ENCODE assay signal across 8 mouse cellular contexts in genomic region chr9:73103159-73103879, GRCm38 (mm10). TPM values are rescaled to one million over a fixed set of nuclear protein-coding genes. Genes with fewer than 3 reads are reported as not detected.
DNase-seq lines count a peak whose midpoint lies in the region; ATAC-seq and TF ChIP-seq lines count a peak whose summit lies in the region.

No protein-coding gene starts in this region.

- no peak for TF ChIP-seq POLR2A in lung, adult 2 months (IDR thresholded peaks at IDR 0.05; ENCODE audit: borderline replicate concordance, extremely low read depth, low read depth, low read length)
- no peak for TF ChIP-seq POLR2A in heart, adult 2 months (IDR thresholded peaks at IDR 0.05; ENCODE audit: insufficient read depth, low read depth, low read length)
- no peak for TF ChIP-seq POLR2A in olfactory bulb, adult 2 months (IDR thresholded peaks at IDR 0.05; ENCODE audit: insufficient read depth, low read depth, low read length)

- no peaks in the 10 kb centered on the region for H3K79me2 ChIP-seq in heart, adult 2 months (replicated peaks; ENCODE audit: control insufficient read depth, insufficient read depth, low read length)

- H3K9ac ChIP-seq in heart, adult 2 months (ENCODE audit: low read depth, low read length) = peak overlapping the region; percentile 77
- H3K9ac ChIP-seq in liver, embryonic 16.5 days (ENCODE audit: low read depth, low read length) = peak overlapping the region; percentile 36; the same call in 1 of the 2 replicates

- no peaks in the 10 kb centered on the region for H3K9me3 ChIP-seq in liver, embryonic 16.5 days (replicated peaks; ENCODE audit: control insufficient read depth, low read length)

- WGBS in lung, adult 2 months = 6% methylated on average over 60 of the region's 60 CpGs
- WGBS in heart, adult 2 months = 6% methylated on average over 60 of the region's 60 CpGs
- WGBS in liver, embryonic 16.5 days (ENCODE audit: insufficient replicate concordance) = 5% methylated on average over 60 of the region's 60 CpGs
- WGBS in olfactory bulb, adult 2 months = 6% methylated on average over 60 of the region's 60 CpGs

- H3K27me3 ChIP-seq in heart, adult 2 months (ENCODE audit: control insufficient read depth, insufficient read depth, low read length) = peaks cover 3% of the 10 kb centered on the region; the same call in 1 of the 2 replicates
- peaks cover 29% of the 10 kb centered on the region for H3K27me3 ChIP-seq in liver, embryonic 16.5 days (ENCODE audit: control insufficient read depth, insufficient read depth, low read depth, low read length)

- H3K4me3 ChIP-seq in lung, adult 2 months (replicated peaks; ENCODE audit: extremely low read depth, low read depth, low read length) = peak overlapping the region; percentile 35
- H3K4me3 ChIP-seq in heart, adult 2 months = peak overlapping the region; percentile 46
- H3K4me3 ChIP-seq in liver, embryonic 16.5 days (ENCODE audit: low read depth, low read length) = peak overlapping the region; percentile 50
- peak overlapping the region; percentile 28 for H3K4me3 ChIP-seq in olfactory bulb, adult 2 months (ENCODE audit: insufficient read depth, low read depth, low read length)

- intact Hi-C loops in heart, adult 2 months (cut with DNase I) = no loop called here

- no peak; the same call in 1 of the 2 replicates for ATAC-seq in liver, embryonic 16.5 days (ENCODE audit: low read depth)

- TF ChIP-seq EP300 in heart, adult 2 months (IDR thresholded peaks at IDR 0.05; ENCODE audit: insufficient read depth, low read depth, low read length) = no peak

- no peaks in the 10 kb centered on the region for H3K4me1 ChIP-seq in lung, adult 2 months (ENCODE audit: control insufficient read depth, insufficient read depth, low read length)
- H3K4me1 ChIP-seq in heart, adult 2 months (ENCODE audit: control insufficient read depth, insufficient read depth, low read length) = no peaks in the 10 kb centered on the region
- H3K4me1 ChIP-seq in liver, embryonic 16.5 days (ENCODE audit: control insufficient read depth, low read depth, low read length) = no peaks in the 10 kb centered on the region
- H3K4me1 ChIP-seq in olfactory bulb, adult 2 months (ENCODE audit: control insufficient read depth, insufficient read depth, low read length) = peaks cover 8% of the 10 kb centered on the region

- no peak overlapping the region for H3K27ac ChIP-seq in heart, adult 2 months
- H3K27ac ChIP-seq in liver, embryonic 16.5 days (ENCODE audit: low read length) = no peak overlapping the region
- H3K27ac ChIP-seq in olfactory bulb, adult 2 months (ENCODE audit: insufficient read depth, low read depth, low read length) = no peak overlapping the region

- no peaks in the 10 kb centered on the region for H3K36me3 ChIP-seq in heart, adult 2 months (ENCODE audit: control insufficient read depth, insufficient read depth, low read length)
- H3K36me3 ChIP-seq in liver, embryonic 16.5 days (ENCODE audit: control insufficient read depth, insufficient read depth) = no peaks in the 10 kb centered on the region

- peak overlapping the region; percentile 70 for H3K4me2 ChIP-seq in liver, embryonic 16.5 days (ENCODE audit: low read depth, low read length)

- TF ChIP-seq CTCF in lung, adult 2 months (IDR thresholded peaks at IDR 0.05; ENCODE audit: insufficient read depth, low read length) = no peak
- no peak for TF ChIP-seq CTCF in heart, adult 2 months (IDR thresholded peaks at IDR 0.05)
- no peak for TF ChIP-seq CTCF in olfactory bulb, adult 2 months (IDR thresholded peaks at IDR 0.05; ENCODE audit: insufficient read depth, low read depth, low read length)

- DNase-seq in lung, adult 2 months = peak; percentile 44
- DNase-seq in lung, postnatal 25 days (ENCODE audit: low spot score) = no peak
- DNase-seq in embryo, embryonic 10.5 days (ENCODE audit: low spot score) = peak; percentile 52
- DNase-seq in heart, adult 2 months = peak; percentile 56 to 61
- DNase-seq in kidney, adult 11 months = peak; percentile 25
- no peak for DNase-seq in T-cell, adult 2 months (ENCODE audit: low spot score)

RNA-seq across cellular contexts. Expression of gene Gm20509, which starts 1.0 kb away (rescaled TPM):
- polyA plus RNA-seq in lung, adult 2 months (2012; rRNA removed) = not detected in 2 replicates
- not detected for total RNA-seq in heart, adult 2 months (2021)
- polyA plus RNA-seq in heart, adult 2 months (2012; rRNA removed) = not detected in 2 replicates
- not detected in 2 replicates for polyA plus RNA-seq in liver, embryonic 16.5 days (2015; fragmentation: Nextera tagmentation; extraction: Ambion mirVana)
- not detected in 2 replicates for polyA plus RNA-seq in olfactory bulb, adult 2 months (2012; ENCODE audit: insufficient read depth, insufficient read length, low replicate concordance, missing spikeins)

RNA-seq across cellular contexts. Expression of gene Khdc3, which starts 1.7 kb away (rescaled TPM):
- polyA plus RNA-seq in lung, adult 2 months (2012; rRNA removed) = 0.25 and 0.31 TPM in 2 replicates
- not detected for total RNA-seq in heart, adult 2 months (2021)
- polyA plus RNA-seq in heart, adult 2 months (2012; rRNA removed) = not detected in 2 replicates
- polyA plus RNA-seq in liver, embryonic 16.5 days (2015; fragmentation: Nextera tagmentation; extraction: Ambion mirVana) = 0.05 and 0.08 TPM in 2 replicates
- not detected in 2 replicates for polyA plus RNA-seq in olfactory bulb, adult 2 months (2012; ENCODE audit: insufficient read depth, insufficient read length, low replicate concordance, missing spikeins)

RNA-seq across cellular contexts. Expression of gene Rsl24d1, which starts 9.9 kb away (rescaled TPM):
- polyA plus RNA-seq in lung, adult 2 months (2012; rRNA removed) = 9.3 and 18.8 TPM in 2 replicates
- total RNA-seq in heart, adult 2 months (2021) = 10 to 100 TPM; 50.1 to 51.7 TPM
- 25.3 and 48.6 TPM in 2 replicates for polyA plus RNA-seq in heart, adult 2 months (2012; rRNA removed)
- polyA plus RNA-seq in liver, embryonic 16.5 days (2015; fragmentation: Nextera tagmentation; extraction: Ambion mirVana) = 33.3 and 34.9 TPM in 2 replicates
- polyA plus RNA-seq in olfactory bulb, adult 2 months (2012; ENCODE audit: insufficient read depth, insufficient read length, low replicate concordance, missing spikeins) = not detected in 2 replicates

RNA-seq across cellular contexts. Expression of gene Rab27a, which starts 58.7 kb away (rescaled TPM):
- polyA plus RNA-seq in lung, adult 2 months (2012; rRNA removed) = 16.7 and 29.8 TPM in 2 replicates
- 1 to 10 TPM; 4.5 to 5.6 TPM for total RNA-seq in heart, adult 2 months (2021)
- polyA plus RNA-seq in heart, adult 2 months (2012; rRNA removed) = 2.3 TPM in 2 replicates
- polyA plus RNA-seq in liver, embryonic 16.5 days (2015; fragmentation: Nextera tagmentation; extraction: Ambion mirVana) = 6.7 and 6.8 TPM in 2 replicates
- not detected in 2 replicates for polyA plus RNA-seq in olfactory bulb, adult 2 months (2012; ENCODE audit: insufficient read depth, insufficient read length, low replicate concordance, missing spikeins)

Comparison
In these comparisons a context has a peak if more than half of its experiments do, and no peak if none do; other contexts are left out.
1. DNase-seq: peak in lung, adult 2 months (single experiment), embryo, embryonic 10.5 days (single experiment), heart, adult 2 months (2 of 2) and kidney, adult 11 months (single experiment); none in lung, postnatal 25 days (single experiment) and T-cell, adult 2 months (single experiment).
2. RNA of gene Rsl24d1, which starts 9.9 kb away (polyA plus RNA-seq): 33.3 to 34.9 TPM in liver, embryonic 16.5 days, 25.3 to 48.6 TPM in heart, adult 2 months and 9.3 to 18.8 TPM in lung, adult 2 months; not detected in olfactory bulb, adult 2 months; every median in the first group is over 10 times any median in the second.
3. Peak in every context shown above with its lines, with median percentiles within 50 percentile points of each other: H3K4me3 ChIP-seq.